Mouse (Mus musculus) hindbrain, postnatal 0 days (tissue): ENCODE measurements around the gene Cntfr. TPM values are rescaled to one million over a fixed set of nuclear protein-coding genes. Genes with fewer than 3 reads are reported as not detected.
"Not testable (repeated sequence)": the region's sequence is repeated elsewhere in the genome, so short reads cannot be mapped to it uniquely, and the experiment has no call there.

Experiments
- ATAC-seq: fragments of 200-750 bp; cut with Nextera tagmentation; 2 replicates; pipeline ENCODE4 v1.8.0; 2017; ENCODE audit warnings: mild to moderate bottlenecking, moderate TSS enrichment, moderate library complexity
- DNase-seq: peaks from one replicate; pipeline ENCODE4 v3.0.0-alpha.2; 2015; ENCODE audit warnings: low spot score
- H3K27ac ChIP-seq: fragments of 300-500 bp; sonication (generic); 2 replicates; pipeline ENCODE4 v1.5.1; 2014; ENCODE audit warnings: mild to moderate bottlenecking
- H3K27me3 ChIP-seq: fragments of 300-500 bp; sonication (generic); 2 replicates; pipeline ENCODE4 v1.6.1; 2014; ENCODE audit warnings: low read length, mixed read lengths; ENCODE audit not compliant: insufficient read depth
- H3K36me3 ChIP-seq: fragments of 300-500 bp; sonication (generic); 2 replicates; pipeline ENCODE4 v1.6.1; 2014; ENCODE audit warnings: low read length, mixed read lengths; ENCODE audit not compliant: insufficient read depth
- H3K4me1 ChIP-seq: fragments of 300-500 bp; sonication (generic); 2 replicates; pipeline ENCODE4 v1.6.1; 2014; ENCODE audit warnings: antibody characterized with exemption, low read length, mixed read lengths; ENCODE audit not compliant: insufficient read depth
- H3K4me2 ChIP-seq: fragments of 300-500 bp; sonication (generic); 2 replicates; pipeline ENCODE4 v1.6.1; 2014; ENCODE audit warnings: low read depth, mild to moderate bottlenecking, low read length, moderate library complexity, mixed read lengths
- H3K4me3 ChIP-seq: fragments of 300-500 bp; sonication (generic); 2 replicates; pipeline ENCODE4 v1.5.1; 2014; ENCODE audit warnings: low read length
- H3K9ac ChIP-seq: fragments of 300-500 bp; sonication (generic); replicated peaks from 2 replicates; pipeline ENCODE4 v1.6.1; 2014; ENCODE audit warnings: mild to moderate bottlenecking, low read length, moderate library complexity, mixed read lengths
- H3K9me3 ChIP-seq: fragments of 300-500 bp; sonication (generic); 2 replicates; pipeline ENCODE4 v1.6.1; 2016; ENCODE audit warnings: low read length, mixed read lengths
- CTCF ChIP-seq: IDR thresholded peaks from 2 replicates; pipeline ENCODE4 v1.5.1; 2016; ENCODE audit warnings: antibody characterized with exemption, control low read depth, low read depth
- WGBS: fragments of 180-500 bp; shearing (Covaris S2); extraction: QIAGEN DNeasy Blood & Tissue Kit; methylation state at CpG from one replicate; pipeline ENCODE4 v1.1.7; 2014; 5-methylcytosine and 5-hydroxymethylcytosine counted together
- polyA plus RNA-seq: library from polyadenylated mRNA; unstranded; fragments of >200 nt; fragmentation: Nextera tagmentation; extraction: Ambion mirVana; gene quantifications from 2 replicates; pipeline ENCODE4 v1.2.1, GENCODE M21; 2015
- total RNA-seq: library from RNA; depleted of rRNA; stranded (reverse); fragments of >200 nt; gene quantifications from 2 replicates; pipeline ENCODE4 v1.2.3, GENCODE M21; 2014

Gene Cntfr
- total and polyA plus RNA-seq, 2 experiments from 2014 or later, result 22.1 to 61.9 TPM

GRCm38 (mm10) chr4:41710229-41710628 lies 13.3 kb upstream of the Cntfr start:
- no peak for DNase-seq
- Histone ChIP-seq H3K36me3 (no peaks in the 10 kb centered on the region), H3K4me2 (no peak overlapping the region), H3K27me3 (no peaks in the 10 kb centered on the region), H3K4me3 (no peak overlapping the region), H3K27ac (no peak overlapping the region), H3K4me1 (peaks cover 17% of the 10 kb centered on the region; the same call in 1 of the 2 replicates), H3K9ac (no peak overlapping the region), H3K9me3 (no peaks in the 10 kb centered on the region)
- peak; percentile 23; the same call in 1 of the 2 replicates for TF ChIP-seq CTCF
- ATAC-seq, result no peak
- WGBS, result 65% methylated on average over 4 of the region's 4 CpGs

DNA sequence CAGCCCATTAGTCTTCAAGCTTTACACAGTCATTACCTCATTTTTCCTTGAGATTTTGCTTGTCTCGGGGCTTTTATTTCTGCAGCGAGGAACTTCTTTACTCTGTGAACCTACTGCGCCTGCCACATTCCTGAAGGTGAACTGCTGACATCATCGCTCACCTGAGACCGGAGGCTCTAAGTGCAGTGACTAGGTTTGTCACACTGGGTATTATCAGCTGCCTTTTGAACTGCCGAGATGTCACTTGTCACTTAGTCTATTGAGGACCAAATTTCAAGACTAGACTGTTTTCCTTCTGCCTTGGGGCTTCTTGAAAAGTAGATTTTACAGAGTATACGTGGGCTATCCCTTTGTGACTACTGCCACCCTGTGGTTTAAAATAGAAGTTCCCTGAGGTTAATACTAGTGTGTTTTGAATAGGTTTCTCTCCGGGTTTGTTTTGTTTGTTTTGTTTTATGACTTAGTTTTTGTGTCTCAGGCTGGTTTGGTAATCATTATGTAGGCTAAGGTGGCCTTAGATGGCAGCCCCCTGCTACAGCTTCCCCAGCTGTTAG lies 11.4 kb upstream of the Cntfr start:
- no peaks in the 10 kb centered on the region for H3K36me3 ChIP-seq
- no peak overlapping the region for H3K27ac ChIP-seq
- no peak overlapping the region for H3K9ac ChIP-seq

GRCm38 (mm10) chr4:41707011-41707535 lies 10.2 kb upstream of the Cntfr start:
- 0 out of 2 replicates have a peak overlapping the region, but pooled peaks have one; percentile 17 for H3K9ac ChIP-seq
- WGBS, result under 1% methylated on average over 13 of the region's 13 CpGs

More for the DNA sequence above, 11.4 kb upstream of the Cntfr start:
- H3K4me1 ChIP-seq, result peaks cover 17% of the 10 kb centered on the region; the same call in 1 of the 2 replicates
- no peaks in the 10 kb centered on the region for H3K27me3 ChIP-seq
- DNase-seq (peak; percentile 88), ATAC-seq (peak; percentile 48)
- TF ChIP-seq CTCF, result peak; percentile 77
- H3K9me3 ChIP-seq, result no peaks in the 10 kb centered on the region
- no peak overlapping the region for H3K4me2 ChIP-seq
- WGBS, result 46% methylated on average over 8 of the region's 8 CpGs
- no peak overlapping the region for H3K4me3 ChIP-seq

DNA sequence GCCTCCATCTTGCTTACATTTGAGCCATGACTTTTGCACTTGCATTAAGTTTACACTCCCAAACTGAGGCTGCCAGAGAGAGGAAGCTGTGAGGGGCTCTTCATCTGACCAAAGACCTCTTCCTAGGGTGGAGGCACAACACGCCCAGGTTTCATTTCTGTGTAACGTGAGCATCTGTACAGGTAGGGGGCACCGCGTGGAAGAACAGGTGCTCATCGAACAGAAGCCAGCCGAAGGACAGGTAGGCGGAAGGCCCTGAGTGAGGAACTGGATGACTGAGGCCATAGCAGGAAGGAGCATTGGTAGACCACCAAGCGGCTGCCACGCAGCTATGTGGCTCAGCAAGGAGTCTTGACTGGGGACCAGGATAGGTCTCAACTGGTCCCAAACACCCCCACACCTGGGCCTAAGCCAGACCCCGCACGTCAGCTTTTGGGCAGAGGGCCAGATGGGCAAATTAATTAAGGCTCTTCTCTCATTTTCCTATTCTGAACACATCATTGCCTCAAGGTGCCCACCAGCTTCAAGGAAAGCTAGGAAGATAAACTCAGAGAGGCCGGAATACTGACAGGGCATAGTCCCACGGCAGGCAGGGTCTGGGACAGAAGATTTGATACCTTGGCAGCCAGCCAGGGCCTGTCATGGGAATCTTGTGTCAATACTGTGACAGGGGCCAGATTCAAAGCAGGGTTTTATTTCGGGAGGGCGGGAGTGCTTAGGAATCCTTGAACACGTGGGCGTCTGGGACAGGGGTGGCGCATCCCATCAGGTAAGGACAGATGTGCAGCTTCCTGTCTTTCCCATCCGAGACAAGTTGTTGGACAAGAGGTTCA lies 9.2 kb upstream of the Cntfr start:
- H3K36me3 ChIP-seq, result no peaks in the 10 kb centered on the region
- H3K9me3 ChIP-seq, result no peaks in the 10 kb centered on the region
- H3K4me1 ChIP-seq, result peaks cover 7% of the 10 kb centered on the region; the same call in 1 of the 2 replicates
- H3K27me3 ChIP-seq, result no peaks in the 10 kb centered on the region
- H3K9ac ChIP-seq, result no peak overlapping the region
- no peak overlapping the region for H3K27ac ChIP-seq
- TF ChIP-seq CTCF, result peak; percentile 4; the same call in 1 of the 2 replicates
- ATAC-seq (no peak), DNase-seq (peak; percentile 31)
- no peak overlapping the region for H3K4me3 ChIP-seq
- H3K4me2 ChIP-seq, result peak overlapping the region; percentile 31; the same call in 1 of the 2 replicates
- WGBS, result 47% methylated on average over 19 of the region's 19 CpGs

More at GRCm38 (mm10) chr4:41707011-41707535, 10.2 kb upstream of the Cntfr start:
- Histone ChIP-seq H3K27ac (peak overlapping the region; percentile 59; the same call in 1 of the 2 replicates), H3K9me3 (no peaks in the 10 kb centered on the region), H3K27me3 (no peaks in the 10 kb centered on the region), H3K36me3 (no peaks in the 10 kb centered on the region), H3K4me1 (peaks cover 11% of the 10 kb centered on the region; the same call in 1 of the 2 replicates), H3K4me3 (no peak overlapping the region), H3K4me2 (peak overlapping the region; percentile 31)
- peak; percentile 88 for TF ChIP-seq CTCF
- peak; percentile 86 for ATAC-seq
- peak; percentile 89 for DNase-seq

GRCm38 (mm10) chr4:41704651-41705050 lies 7.8 kb upstream of the Cntfr start:
- Histone ChIP-seq H3K27ac (no peak overlapping the region), H3K36me3 (no peaks in the 10 kb centered on the region), H3K4me1 (peaks cover 7% of the 10 kb centered on the region; the same call in 1 of the 2 replicates), H3K9ac (no peak overlapping the region), H3K4me3 (no peak overlapping the region), H3K9me3 (no peaks in the 10 kb centered on the region), H3K27me3 (no peaks in the 10 kb centered on the region), H3K4me2 (no peak overlapping the region)
- ATAC-seq (no peak), DNase-seq (no peak)
- 11% methylated on average over 5 of the region's 5 CpGs for WGBS
- TF ChIP-seq CTCF, result no peak

DNA sequence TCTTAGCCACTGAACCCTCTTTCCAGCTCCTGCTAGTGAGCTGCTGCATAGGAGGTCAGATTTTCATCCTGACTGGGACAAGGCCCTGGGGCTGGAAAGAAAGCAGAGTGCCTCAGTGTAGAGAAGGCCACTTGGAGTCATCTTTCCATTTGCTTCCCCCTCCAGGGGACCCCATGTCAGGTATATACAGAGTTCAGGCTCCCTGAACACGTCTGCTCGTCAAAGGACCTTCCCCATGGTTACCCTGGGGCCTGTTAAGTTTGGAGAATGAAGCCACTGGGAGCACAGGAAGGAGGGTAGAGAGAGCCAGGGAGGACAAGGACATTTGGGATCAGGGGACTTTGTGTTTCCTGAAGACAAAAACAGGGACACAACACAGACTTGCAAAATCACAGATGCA lies 5.3 kb upstream of the Cntfr start:
- not testable (repeated sequence) for ATAC-seq, H3K4me3 ChIP-seq, H3K27me3 ChIP-seq, H3K27ac ChIP-seq, H3K4me2 ChIP-seq, H3K9ac ChIP-seq, H3K36me3 ChIP-seq, H3K4me1 ChIP-seq, H3K9me3 ChIP-seq, DNase-seq
- 58% methylated on average over 2 of the region's 2 CpGs for WGBS

- 45% methylated on average over 1 of the region's 8 CpGs for WGBS
- H3K27ac ChIP-seq, H3K4me2 ChIP-seq, H3K9ac ChIP-seq, H3K4me1 ChIP-seq, ATAC-seq, H3K4me3 ChIP-seq, H3K36me3 ChIP-seq, H3K9me3 ChIP-seq, DNase-seq, H3K27me3 ChIP-seq: not testable (repeated sequence)
Observed at GRCm38 (mm10) chr4:41700224-41700623, 3.3 kb upstream of the Cntfr start.

DNA sequence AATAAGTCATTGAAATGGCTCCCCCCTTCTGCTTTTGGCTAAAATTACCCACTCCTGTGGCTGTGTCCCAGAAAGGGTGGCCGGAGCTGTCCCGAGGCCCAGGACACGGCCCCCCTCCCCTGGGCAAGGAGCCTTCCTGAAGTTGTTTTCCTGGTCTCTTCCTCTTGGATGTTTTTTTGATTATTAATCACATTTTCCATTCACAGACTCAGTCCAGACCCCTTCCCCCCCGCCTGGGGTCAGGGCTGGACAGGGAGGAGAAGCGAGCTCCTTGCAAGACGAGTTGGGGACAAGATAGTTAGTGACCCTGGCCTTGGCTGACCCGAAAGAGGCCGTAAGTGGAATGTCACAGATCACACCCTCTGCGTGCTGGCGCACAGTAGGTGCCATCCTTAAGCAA lies 2.9 kb upstream of the Cntfr start, which contains the start of gene Il11ra1:
Gene Il11ra1, plus strand, starts transcription at position 207 of the 400 bp plus-strand sequence.
- H3K4me1 ChIP-seq, DNase-seq, H3K27ac ChIP-seq, H3K36me3 ChIP-seq, H3K27me3 ChIP-seq, ATAC-seq, H3K4me2 ChIP-seq, H3K4me3 ChIP-seq, H3K9ac ChIP-seq, H3K9me3 ChIP-seq: not testable (repeated sequence)
- WGBS, result 76% methylated on average over 9 of the region's 10 CpGs

- not testable (repeated sequence) for H3K4me3 ChIP-seq, H3K9me3 ChIP-seq, H3K9ac ChIP-seq, H3K27ac ChIP-seq, H3K4me2 ChIP-seq, H3K4me1 ChIP-seq, ATAC-seq, DNase-seq, H3K36me3 ChIP-seq, H3K27me3 ChIP-seq
- 15% methylated on average over 18 of the region's 32 CpGs for WGBS
Observed at GRCm38 (mm10) chr4:41698421-41699016, 1.6 kb upstream of the Cntfr start.
